Mouse (Mus musculus) liver, embryonic 18 days (tissue): ENCODE results near the gene Aarsd1. TPM values are rescaled to one million over a fixed set of nuclear protein-coding genes. Genes with fewer than 3 reads are reported as not detected.

ENCODE experiments used
- polyA plus RNA-seq: library from polyadenylated mRNA; depleted of rRNA; stranded (reverse); fragments of >200 nt; gene quantifications from 2 replicates; pipeline ENCODE4 v1.2.3, GENCODE M21; 2012; rRNA removed

Aarsd1 gene
- polyA plus RNA-seq: 13.5 and 14.0 TPM in 2 replicates

DNA sequence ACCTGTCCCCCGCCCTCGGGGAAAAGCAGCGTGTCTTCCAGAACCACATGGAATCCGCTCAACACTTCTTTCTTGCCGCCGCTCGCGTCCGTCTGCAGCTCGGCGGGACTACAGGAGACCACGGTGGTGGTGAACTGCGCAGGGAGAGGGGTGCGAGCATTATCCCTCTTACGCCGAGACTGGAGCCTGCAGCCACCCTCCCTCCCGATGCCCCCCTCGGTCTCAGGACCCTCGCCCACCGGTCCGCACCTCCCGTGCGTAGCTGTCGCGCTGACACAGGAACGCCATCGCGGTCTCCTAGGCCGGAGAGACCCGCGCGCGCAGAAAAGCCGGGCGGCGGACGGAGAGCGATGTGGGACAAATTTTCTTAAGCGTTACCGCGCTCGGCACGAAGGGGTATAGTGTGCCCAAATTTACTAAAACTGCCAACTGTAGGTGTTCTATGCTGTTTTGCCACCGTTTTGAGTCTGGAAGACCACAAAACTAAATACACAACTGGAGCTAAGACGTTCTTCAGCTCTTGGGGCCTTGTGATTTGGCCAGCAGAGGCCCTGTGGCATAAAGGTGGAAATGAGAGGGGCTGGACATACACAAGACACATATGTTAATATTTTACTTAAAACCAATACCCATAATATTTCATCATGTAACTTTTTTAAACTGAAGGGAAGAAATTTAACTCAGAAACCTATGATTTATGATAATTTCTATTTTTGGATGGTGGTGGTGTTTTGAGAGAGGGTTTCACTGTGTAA is at the start of gene Aarsd1:
Gene Aarsd1, minus strand, starts transcription at position 515 of the 755 bp plus-strand sequence.

GRCm38 (mm10) chr11:101465869-101466551 is 48.6 kb upstream of the Aarsd1 start, which contains the start of gene Vat1:
Gene Vat1 (minus strand): TSS chr11:101466230.

GRCm38 (mm10) chr11:101464211-101465100 is 47.0 kb upstream of the Aarsd1 start, which contains the start of gene Rnd2:
Gene Rnd2 (plus strand): TSS chr11:101464999.

DNA sequence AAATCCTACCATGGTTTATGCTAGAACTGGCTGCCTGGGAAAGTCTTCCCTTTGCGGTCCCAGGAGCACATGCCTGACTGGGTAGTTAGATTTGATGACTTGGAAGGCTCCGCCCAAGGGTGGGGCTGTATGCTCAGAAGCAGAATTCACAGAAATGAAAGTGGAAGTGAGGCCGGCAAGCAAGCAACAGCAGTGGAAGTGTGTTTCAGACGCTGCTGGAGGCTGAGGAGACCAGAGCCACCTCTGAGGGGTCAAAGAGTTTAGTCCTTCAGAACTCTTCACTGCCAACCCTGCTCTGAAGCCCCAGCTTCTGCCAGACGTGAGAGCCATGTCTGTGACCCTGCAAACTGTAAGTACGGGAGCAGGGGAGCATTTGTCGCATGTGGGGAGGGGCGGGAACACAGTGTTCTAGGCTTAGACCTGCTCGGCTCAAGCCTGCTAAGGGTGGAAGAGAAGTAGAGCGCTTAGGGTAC is 30.9 kb upstream of the Aarsd1 start, which contains the start of gene Ifi35:
Gene Ifi35, plus strand, starts transcription at position 134 of the 473 bp plus-strand sequence.

DNA sequence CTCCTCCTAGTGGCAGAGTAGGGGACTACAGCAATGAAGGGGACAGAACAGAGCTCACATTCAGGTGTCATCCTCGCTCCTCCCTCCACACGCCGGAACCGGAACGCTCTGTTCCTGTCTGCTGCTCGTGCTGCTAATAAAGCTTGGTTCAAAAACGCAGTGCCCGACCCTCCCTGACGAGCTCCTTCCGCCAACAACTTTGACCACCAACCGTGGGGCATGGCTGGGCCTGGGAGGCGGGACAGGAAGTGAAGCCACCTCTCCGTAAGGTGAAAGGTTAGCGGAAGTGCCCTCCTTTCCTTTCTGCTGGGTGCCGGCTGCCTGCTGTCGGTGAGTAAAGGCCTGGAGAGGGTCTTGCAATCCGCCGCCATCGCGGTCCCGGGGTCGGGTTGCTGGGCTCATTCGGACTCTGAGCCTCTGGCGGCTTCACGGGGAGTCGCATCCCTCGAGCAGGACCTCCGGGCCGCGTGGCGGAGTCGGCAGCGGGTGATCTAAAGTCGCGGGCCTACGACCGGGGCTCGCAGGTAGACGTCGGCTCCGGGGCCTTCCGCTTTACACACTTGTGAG is 24.8 kb upstream of the Aarsd1 start, which contains the start of gene Rpl27:
Gene Rpl27, plus strand, starts transcription at position 172 of the 567 bp plus-strand sequence.

DNA sequence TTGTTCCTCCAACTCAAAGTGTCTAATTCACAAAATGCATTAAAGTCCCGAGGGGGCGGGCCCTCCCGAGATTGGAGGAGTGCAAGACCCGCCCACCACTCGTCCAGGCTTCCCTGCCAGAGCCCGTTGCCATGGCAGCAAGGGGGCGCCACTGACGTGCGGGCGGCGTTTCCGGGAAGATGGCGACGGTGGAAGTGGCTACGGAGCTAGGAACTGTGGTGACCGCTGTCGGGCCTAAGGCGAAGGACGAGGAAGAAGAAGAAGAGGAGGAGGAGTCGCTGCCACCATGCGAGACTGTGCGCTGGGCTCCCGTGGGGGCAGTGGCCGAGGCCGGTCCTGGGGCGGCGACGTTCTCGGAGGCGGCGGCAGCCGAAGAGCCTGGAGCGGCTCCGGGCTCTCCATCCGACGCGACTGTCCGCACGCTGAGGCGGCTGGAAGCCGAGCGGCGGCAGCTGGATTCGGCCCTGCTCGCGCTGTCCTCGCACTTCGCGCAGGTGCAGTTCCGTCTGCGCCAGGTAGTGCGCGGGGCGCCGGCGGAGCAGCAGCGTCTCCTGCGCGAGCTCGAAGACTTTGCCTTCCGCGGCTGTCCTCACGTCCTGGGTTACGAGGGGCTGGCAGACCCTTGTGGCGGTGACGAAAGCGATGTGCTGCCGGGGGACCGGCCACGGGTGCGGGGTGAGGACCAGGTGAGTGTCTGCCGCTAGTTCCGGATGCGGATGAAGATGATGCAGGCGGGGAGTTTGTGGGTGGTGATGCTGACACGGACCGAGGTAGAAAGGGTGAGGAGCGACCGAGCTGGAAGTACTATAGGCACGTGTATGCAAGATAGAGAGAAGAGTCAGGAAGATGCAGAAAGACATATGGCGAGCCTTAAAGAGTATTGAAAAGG is 7.8 kb upstream of the Aarsd1 start, which contains the start of the genes Rundc1 and Ptges3l:
Gene Rundc1, plus strand, starts transcription at position 161 of the 889 bp plus-strand sequence.
Gene Ptges3l, minus strand, starts transcription at position 409 of the 889 bp plus-strand sequence.

GRCm38 (mm10) chr11:101424105-101424851 is 6.9 kb upstream of the Aarsd1 start, which contains the start of gene Gm27029:
Gene Gm27029 (minus strand): TSS chr11:101424796.

DNA sequence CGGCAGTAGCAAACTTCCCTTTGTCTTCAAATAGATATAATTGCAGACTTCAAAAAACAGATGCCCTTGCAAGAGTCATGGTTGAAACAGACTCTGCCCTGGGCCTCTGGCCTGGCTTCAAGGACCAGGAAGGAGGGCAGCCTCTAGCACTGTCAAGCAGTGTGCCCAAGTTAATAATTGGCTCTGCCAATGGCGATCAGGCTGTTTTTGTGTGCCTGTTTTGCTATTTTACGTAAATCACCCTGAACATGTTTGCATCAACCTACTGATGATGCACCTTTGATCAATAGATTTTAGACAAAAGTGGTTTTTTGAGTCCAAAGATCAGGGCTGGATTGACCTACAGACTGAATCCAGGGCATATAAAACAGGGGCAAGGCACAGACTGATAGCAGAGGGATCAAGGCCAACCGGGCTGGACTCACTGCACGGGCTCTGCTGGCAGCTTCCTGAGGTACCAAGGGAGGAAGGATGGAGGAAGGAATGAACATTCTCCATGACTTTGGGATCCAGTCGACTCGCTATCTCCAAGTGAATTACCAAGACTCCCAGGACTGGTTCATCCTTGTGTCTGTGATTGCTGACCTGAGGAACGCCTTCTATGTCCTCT is 50.0 kb downstream of the Aarsd1 start, which contains the start of gene G6pc:
Gene G6pc, plus strand, starts transcription at position 236 of the 610 bp plus-strand sequence.

Other genes starting within 250 kb of the Aarsd1 start
- 0.21 and 0.28 TPM in 2 replicates for gene Cntnap1, start 247.1 kb downstream of the Aarsd1 start, polyA plus RNA-seq
- 2.0 and 2.4 TPM in 2 replicates for gene Plekhh3, start 246.3 kb downstream of the Aarsd1 start, polyA plus RNA-seq
- gene Ccr10, start 242.2 kb downstream of the Aarsd1 start, polyA plus RNA-seq: 0.04 and 0.05 TPM in 2 replicates
- gene Ezh1, start 191.2 kb downstream of the Aarsd1 start, polyA plus RNA-seq: 9.2 and 11.0 TPM in 2 replicates
- gene Ramp2, start 171.6 kb downstream of the Aarsd1 start, polyA plus RNA-seq: 26.7 and 28.2 TPM in 2 replicates
- gene Vps25, start 163.9 kb downstream of the Aarsd1 start, polyA plus RNA-seq: 33.1 and 34.1 TPM in 2 replicates
- 1.9 and 2.9 TPM in 2 replicates for gene Wnk4, start 157.0 kb downstream of the Aarsd1 start, polyA plus RNA-seq
- 0.25 and 0.51 TPM in 2 replicates for gene Cntd1, start 138.6 kb downstream of the Aarsd1 start, polyA plus RNA-seq
- gene Coa3, start 138.5 kb downstream of the Aarsd1 start, polyA plus RNA-seq: 47.0 and 49.6 TPM in 2 replicates
- gene Becn1, start 115.3 kb downstream of the Aarsd1 start, polyA plus RNA-seq: 49.6 and 53.3 TPM in 2 replicates
- gene Psme3, start 101.4 kb downstream of the Aarsd1 start, polyA plus RNA-seq: 75.2 and 83.4 TPM in 2 replicates
- gene Aoc2, start 92.6 kb downstream of the Aarsd1 start, polyA plus RNA-seq: 3.0 and 3.2 TPM in 2 replicates
- 0.20 and 0.29 TPM in 2 replicates for gene Aoc3, start 87.0 kb downstream of the Aarsd1 start, polyA plus RNA-seq
- gene G6pc, start 50.1 kb downstream of the Aarsd1 start, polyA plus RNA-seq: 41.2 and 49.0 TPM in 2 replicates
- 0.64 and 0.79 TPM in 2 replicates for gene Gm27029, start 7.2 kb upstream of the Aarsd1 start, polyA plus RNA-seq
- 4.3 and 4.5 TPM in 2 replicates for gene Rundc1, start 7.5 kb upstream of the Aarsd1 start, polyA plus RNA-seq
- gene Ptges3l, start 7.7 kb upstream of the Aarsd1 start, polyA plus RNA-seq: 0.80 and 0.88 TPM in 2 replicates
- 679 and 947 TPM in 2 replicates for gene Rpl27, start 24.7 kb upstream of the Aarsd1 start, polyA plus RNA-seq
- 47.2 and 49.9 TPM in 2 replicates for gene Ifi35, start 30.8 kb upstream of the Aarsd1 start, polyA plus RNA-seq
- gene Rnd2, start 47.4 kb upstream of the Aarsd1 start, polyA plus RNA-seq: 3.3 and 4.1 TPM in 2 replicates
- 12.6 and 14.2 TPM in 2 replicates for gene Vat1, start 48.6 kb upstream of the Aarsd1 start, polyA plus RNA-seq
- 4.0 and 4.2 TPM in 2 replicates for gene Brca1, start 134.3 kb upstream of the Aarsd1 start, polyA plus RNA-seq
- 41.3 and 42.4 TPM in 2 replicates for gene Nbr1, start 134.5 kb upstream of the Aarsd1 start, polyA plus RNA-seq
- 13.3 and 15.8 TPM in 2 replicates for gene Tmem106a, start 164.6 kb upstream of the Aarsd1 start, polyA plus RNA-seq
- not detected in 2 replicates for gene Gm11634, start 181.6 kb upstream of the Aarsd1 start, polyA plus RNA-seq
- 5.9 and 7.0 TPM in 2 replicates for gene Rdm1, start 209.6 kb upstream of the Aarsd1 start, polyA plus RNA-seq
- 4.7 and 5.2 TPM in 2 replicates for gene Arl4d, start 247.9 kb upstream of the Aarsd1 start, polyA plus RNA-seq